Comparison of ENCODE assay signal across 8 mouse cellular contexts in genomic region chr17:87330921-87331291, GRCm38 (mm10). TPM values are rescaled to one million over a fixed set of nuclear protein-coding genes. Genes with fewer than 3 reads are reported as not detected.
DNase-seq lines count a peak whose midpoint lies in the region; ATAC-seq lines count a peak whose summit lies in the region.

No protein-coding gene starts in this region.

- H3K4me3 ChIP-seq in forebrain, embryonic 14.5 days (ENCODE audit: low read depth, low read length) = peak overlapping the region; percentile 2
- peak overlapping the region; percentile 37 for H3K4me3 ChIP-seq in limb, embryonic 10.5 days
- no peak overlapping the region for H3K4me3 ChIP-seq in midbrain, embryonic 15.5 days

- WGBS in forebrain, embryonic 14.5 days = 1% methylated on average over 11 of the region's 11 CpGs
- WGBS in limb, embryonic 10.5 days = under 1% methylated on average over 11 of the region's 11 CpGs
- 3% methylated on average over 11 of the region's 11 CpGs for WGBS in midbrain, embryonic 15.5 days

- no peaks in the 10 kb centered on the region for H3K9me3 ChIP-seq in forebrain, embryonic 14.5 days (replicated peaks; ENCODE audit: control insufficient read depth, low read length)
- no peaks in the 10 kb centered on the region for H3K9me3 ChIP-seq in limb, embryonic 10.5 days (replicated peaks)
- H3K9me3 ChIP-seq in midbrain, embryonic 15.5 days = no peaks in the 10 kb centered on the region

- H3K4me2 ChIP-seq in forebrain, embryonic 14.5 days (ENCODE audit: low read length) = peak overlapping the region; percentile 23
- H3K4me2 ChIP-seq in midbrain, embryonic 15.5 days = peak overlapping the region; percentile 28

- peaks cover 34% of the 10 kb centered on the region for H3K4me1 ChIP-seq in forebrain, embryonic 14.5 days (ENCODE audit: control insufficient read depth, insufficient read depth, low read length)
- peaks cover 67% of the 10 kb centered on the region for H3K4me1 ChIP-seq in limb, embryonic 10.5 days
- peaks cover 52% of the 10 kb centered on the region for H3K4me1 ChIP-seq in midbrain, embryonic 15.5 days

- no peaks in the 10 kb centered on the region for H3K36me3 ChIP-seq in forebrain, embryonic 14.5 days (ENCODE audit: control insufficient read depth, insufficient read depth, low read length)
- H3K36me3 ChIP-seq in limb, embryonic 10.5 days = no peaks in the 10 kb centered on the region
- H3K36me3 ChIP-seq in midbrain, embryonic 15.5 days (replicated peaks) = no peaks in the 10 kb centered on the region

- H3K27ac ChIP-seq in forebrain, embryonic 14.5 days (ENCODE audit: low read depth, low read length) = peak overlapping the region; percentile 84
- peak overlapping the region; percentile 63 for H3K27ac ChIP-seq in limb, embryonic 10.5 days
- H3K27ac ChIP-seq in midbrain, embryonic 15.5 days = peak overlapping the region; percentile 78

- H3K9ac ChIP-seq in forebrain, embryonic 14.5 days (ENCODE audit: low read length) = peak overlapping the region; percentile 37; the same call in 1 of the 2 replicates
- H3K9ac ChIP-seq in midbrain, embryonic 15.5 days = peak overlapping the region; percentile 6; the same call in 1 of the 2 replicates

- H3K27me3 ChIP-seq in forebrain, embryonic 14.5 days (replicated peaks; ENCODE audit: control insufficient read depth, insufficient read depth, low read length) = no peaks in the 10 kb centered on the region
- peaks cover 38% of the 10 kb centered on the region for H3K27me3 ChIP-seq in limb, embryonic 10.5 days (ENCODE audit: low read depth, poor library complexity, severe bottlenecking)
- H3K27me3 ChIP-seq in midbrain, embryonic 15.5 days (replicated peaks) = no peaks in the 10 kb centered on the region

- peak; percentile 97 for DNase-seq in heart, adult 11 months
- DNase-seq in heart, adult 9 months (ENCODE audit: low spot score in 2 of 2) = no peak
- peak; percentile 95 for DNase-seq in brain, adult 2 months (ENCODE audit: low read depth, low spot score)
- DNase-seq in forebrain, embryonic 14.5 days (ENCODE audit: low spot score) = no peak
- peak; percentile 58 for DNase-seq in limb, embryonic 10.5 days (ENCODE audit: low spot score)
- DNase-seq in thymus, postnatal 14 days = no peak
- no peak for DNase-seq in T-cell, adult 2 months (ENCODE audit: low spot score)

- ATAC-seq in forebrain, embryonic 14.5 days = peak; percentile 56
- ATAC-seq in midbrain, embryonic 15.5 days (replicated peaks) = peak; percentile 48

RNA-seq across cellular contexts. Expression of gene Ttc7, which starts 48.2 kb away (rescaled TPM):
- 4.1 and 4.8 TPM in 2 replicates for polyA plus RNA-seq in forebrain, embryonic 14.5 days (2014; fragmentation: Nextera tagmentation; extraction: Ambion mirVana)
- polyA plus RNA-seq in limb, embryonic 10.5 days (2016; fragmentation: Nextera tagmentation; extraction: Ambion mirVana) = 3.6 and 3.9 TPM in 2 replicates
- polyA plus RNA-seq in midbrain, embryonic 15.5 days (2015; fragmentation: Nextera tagmentation; extraction: Ambion mirVana) = 4.9 TPM in 2 replicates

Comparison
In these comparisons a context has a peak if more than half of its experiments do, and no peak if none do; other contexts are left out.
1. DNase-seq: peak in heart, adult 11 months (single experiment), brain, adult 2 months (single experiment) and limb, embryonic 10.5 days (single experiment); none in heart, adult 9 months (0 of 2), forebrain, embryonic 14.5 days (single experiment), thymus, postnatal 14 days (single experiment) and T-cell, adult 2 months (single experiment).
2. Peak in every context shown above with its lines, with median percentiles within 50 percentile points of each other: H3K27ac ChIP-seq.